Mouse (Mus musculus) cerebellum, postnatal 14 days (tissue): Measurements from ENCODE around the gene Tnf.

ENCODE experiments used
- DNase-seq, 2 experiments: peaks; one replicate each; pipeline ENCODE4 v3.0.0; 2021; ENCODE audit warnings: mixed read lengths in 2 of 2

Gene Tnf

GRCm38 (mm10) chr17:35172445-35173234 is 29.2 kb downstream of the Tnf start:
- no peak for DNase-seq

GRCm38 (mm10) chr17:35168541-35169207 is 33.1 kb downstream of the Tnf start:
- DNase-seq = peak; percentile 47 to 48

DNA sequence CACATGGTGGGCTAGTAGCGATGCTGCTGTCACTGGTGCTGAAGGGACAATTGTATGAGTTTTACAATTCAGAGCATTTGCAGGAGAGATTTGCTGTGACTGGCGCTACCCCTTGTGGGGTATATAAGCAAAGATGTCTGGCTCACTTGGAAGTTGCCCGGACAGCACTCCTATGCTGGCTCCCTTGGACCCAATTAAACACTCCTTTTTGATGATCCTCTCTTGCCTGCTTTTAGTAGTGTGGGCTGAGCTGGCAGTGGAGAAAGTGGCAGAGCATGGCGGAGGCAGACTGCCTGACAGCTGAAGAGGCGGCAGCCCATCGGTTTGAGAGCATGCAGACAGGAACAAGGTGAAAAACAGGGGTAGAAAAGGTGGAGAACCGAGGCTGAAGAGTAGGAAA is 34.0 kb downstream of the Tnf start:
- DNase-seq = no peak

DNA sequence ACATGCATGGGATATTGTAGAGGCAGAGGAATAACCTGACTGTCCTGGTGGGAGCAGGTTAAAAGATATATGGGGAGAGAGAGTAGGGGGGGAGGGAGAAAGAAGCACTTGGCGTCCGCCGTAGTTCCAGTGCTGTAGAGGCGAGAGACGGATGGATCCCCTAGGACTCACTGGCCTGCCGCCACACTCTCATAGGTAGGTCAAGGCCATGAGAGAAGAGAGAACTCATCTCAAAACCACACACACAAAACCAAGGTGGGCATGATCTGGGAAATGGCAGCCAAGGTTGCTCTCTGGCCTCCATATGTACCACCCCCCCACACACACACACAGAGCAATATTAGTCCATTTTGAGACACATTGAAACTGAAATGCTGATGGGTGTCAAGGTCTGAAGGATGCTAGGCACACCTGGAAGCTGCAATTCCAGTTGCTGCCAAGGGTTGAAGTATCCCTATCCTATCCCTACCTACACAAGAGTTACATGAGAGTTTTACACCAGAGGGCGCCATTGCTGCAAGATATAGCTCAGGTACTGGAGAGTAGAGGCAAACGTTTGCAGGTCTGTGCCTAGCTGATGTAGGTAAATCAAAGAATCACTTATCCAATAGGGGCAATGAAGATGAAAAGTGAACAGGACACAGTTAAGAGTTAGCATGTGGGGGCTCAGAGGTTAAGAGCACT is 35.3 kb downstream of the Tnf start:
- peak; percentile 83 to 87 for DNase-seq

- no peak for DNase-seq
Observed at GRCm38 (mm10) chr17:35165451-35166155, 36.2 kb downstream of the Tnf start.

GRCm38 (mm10) chr17:35164568-35165450 is 37.0 kb downstream of the Tnf start, which contains the start of gene Prrc2a:
Gene Prrc2a (minus strand): TSS chr17:35164897.
- peak; percentile 99 for DNase-seq

- DNase-seq = no peak
Observed at GRCm38 (mm10) chr17:35164218-35164567, 37.6 kb downstream of the Tnf start.

GRCm38 (mm10) chr17:35163326-35164081 is 38.3 kb downstream of the Tnf start:
- DNase-seq = no peak

DNA sequence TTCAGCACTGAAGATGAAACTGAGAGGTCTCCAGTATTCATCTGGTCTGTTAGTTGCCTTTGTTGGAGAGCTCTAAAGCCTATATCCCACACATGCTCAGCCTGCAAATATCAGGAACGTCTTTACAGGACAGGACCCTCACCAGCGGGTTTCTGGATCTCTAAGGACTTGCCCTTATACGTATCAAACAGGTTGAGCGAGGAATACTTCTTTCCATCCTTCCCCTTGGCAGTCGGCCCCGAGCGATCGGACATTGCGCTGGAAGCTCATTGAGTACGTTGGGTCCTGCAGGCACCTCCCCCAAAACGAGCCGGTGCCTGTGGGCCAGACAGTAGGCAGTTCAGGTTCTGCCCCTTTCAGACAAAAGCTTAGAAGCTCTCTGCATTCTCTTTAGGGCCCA is 39.1 kb downstream of the Tnf start:
- DNase-seq = peak; percentile 51 to 62

DNA sequence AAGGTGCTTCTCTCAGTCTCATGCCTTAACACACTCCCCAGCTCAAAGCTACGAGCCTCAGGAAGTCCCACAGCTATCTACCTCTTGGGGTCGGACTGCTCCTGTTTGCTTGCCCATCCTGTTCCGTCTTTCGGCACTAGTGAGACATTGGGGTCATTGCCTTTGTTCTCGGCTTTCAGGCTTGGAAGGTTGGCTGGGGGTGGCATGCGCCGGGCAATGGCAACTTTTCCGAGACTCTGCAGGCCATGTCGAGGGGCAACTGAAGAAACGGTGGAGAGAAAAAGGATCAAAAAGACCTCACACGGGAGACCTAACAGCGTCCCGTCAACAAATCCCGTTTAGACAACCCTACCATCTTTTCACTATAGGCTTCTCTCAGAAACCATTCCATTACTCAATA is 39.7 kb downstream of the Tnf start:
- no peak for DNase-seq

- DNase-seq = no peak
Observed at GRCm38 (mm10) chr17:35161421-35161820, 40.4 kb downstream of the Tnf start.

GRCm38 (mm10) chr17:35159638-35160037 is 42.2 kb downstream of the Tnf start:
- no peak for DNase-seq

DNA sequence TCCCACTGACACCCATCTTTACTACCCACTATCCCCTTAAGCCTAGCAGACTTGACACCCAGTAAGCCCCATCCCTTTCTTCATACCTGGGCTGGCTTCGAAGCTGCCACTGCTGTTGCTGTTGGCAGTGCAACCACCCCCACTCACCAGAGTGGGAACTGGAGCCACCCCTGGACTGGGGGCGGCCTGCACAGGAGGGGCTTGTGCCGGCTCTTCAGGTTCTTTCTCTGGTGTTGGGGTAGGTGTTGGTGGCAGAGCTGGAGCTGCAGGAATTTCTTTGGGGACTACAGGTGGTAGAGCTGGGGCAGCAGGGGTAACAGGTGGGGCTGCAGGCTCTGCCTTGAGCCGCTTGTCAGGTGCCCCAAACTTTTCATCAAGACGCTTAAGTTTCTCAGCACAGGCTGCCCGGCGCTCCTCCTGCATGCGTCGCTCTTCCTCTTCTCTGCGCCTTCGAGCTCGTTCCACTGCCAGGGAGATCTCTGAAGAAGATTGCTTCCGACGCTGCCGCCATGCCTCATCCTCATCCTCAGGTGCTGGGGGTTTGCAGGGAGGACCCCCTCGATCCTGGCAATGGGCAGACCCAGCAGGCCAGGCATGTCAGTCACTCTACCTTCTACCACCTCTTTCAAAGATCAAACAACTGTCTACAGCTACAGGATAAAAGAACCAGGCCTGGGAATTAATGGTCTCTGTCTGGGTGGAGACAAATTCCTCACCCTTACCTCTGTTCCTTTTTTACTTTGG is 42.8 kb downstream of the Tnf start:
- DNase-seq = no peak

DNA sequence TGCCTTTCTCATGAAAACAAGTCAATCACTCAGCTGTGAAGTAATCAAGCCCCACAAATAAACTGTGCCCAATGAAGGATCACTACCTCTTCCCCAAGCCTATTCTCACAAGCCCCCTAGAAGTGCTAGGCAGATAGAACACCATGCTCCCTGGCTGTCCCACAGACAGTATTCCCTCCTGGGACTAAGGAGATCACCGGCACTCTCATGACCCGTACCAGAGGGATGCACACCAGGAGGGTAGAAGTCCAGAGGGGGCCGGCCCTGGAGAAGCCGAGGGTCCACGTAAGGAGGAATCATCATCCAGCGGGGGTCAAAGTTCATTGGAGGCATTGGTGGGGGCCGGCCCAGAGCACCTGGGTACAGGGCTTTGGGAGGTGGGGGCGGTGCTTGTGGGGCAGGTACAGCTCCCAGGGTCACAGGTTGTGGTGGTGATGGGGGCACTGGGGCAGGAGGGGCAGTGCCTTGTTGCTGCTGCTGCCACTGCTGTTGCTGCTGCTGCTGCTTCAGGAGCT is 44.1 kb downstream of the Tnf start:
- no peak for DNase-seq

GRCm38 (mm10) chr17:35157254-35157653 is 44.6 kb downstream of the Tnf start:
- DNase-seq = no peak

GRCm38 (mm10) chr17:35156461-35157200 is 45.2 kb downstream of the Tnf start:
- DNase-seq = no peak

GRCm38 (mm10) chr17:35155451-35155850 is 46.4 kb downstream of the Tnf start:
- DNase-seq = no peak

DNA sequence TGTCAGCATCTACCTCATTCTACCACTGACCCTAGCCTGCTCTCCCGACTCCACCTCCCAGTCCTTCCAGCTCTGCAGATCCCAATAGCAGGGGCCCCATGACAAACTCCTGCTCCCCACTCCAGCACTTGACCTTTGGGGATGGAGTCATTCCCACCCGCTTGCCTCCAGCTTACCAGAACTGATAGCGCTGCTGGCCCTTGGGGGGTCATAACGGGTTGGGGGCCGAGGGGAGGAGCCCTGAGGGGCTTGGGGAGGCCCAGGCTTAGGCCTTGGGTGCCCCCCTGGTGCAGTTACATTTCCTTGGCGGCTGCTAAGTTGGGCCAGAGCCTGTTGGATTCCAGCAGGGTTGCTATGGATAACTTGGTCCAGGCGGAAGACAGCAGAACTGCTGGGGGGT is 47.2 kb downstream of the Tnf start:
- no peak for DNase-seq

GRCm38 (mm10) chr17:35153931-35154330 is 47.9 kb downstream of the Tnf start:
- DNase-seq = no peak

DNA sequence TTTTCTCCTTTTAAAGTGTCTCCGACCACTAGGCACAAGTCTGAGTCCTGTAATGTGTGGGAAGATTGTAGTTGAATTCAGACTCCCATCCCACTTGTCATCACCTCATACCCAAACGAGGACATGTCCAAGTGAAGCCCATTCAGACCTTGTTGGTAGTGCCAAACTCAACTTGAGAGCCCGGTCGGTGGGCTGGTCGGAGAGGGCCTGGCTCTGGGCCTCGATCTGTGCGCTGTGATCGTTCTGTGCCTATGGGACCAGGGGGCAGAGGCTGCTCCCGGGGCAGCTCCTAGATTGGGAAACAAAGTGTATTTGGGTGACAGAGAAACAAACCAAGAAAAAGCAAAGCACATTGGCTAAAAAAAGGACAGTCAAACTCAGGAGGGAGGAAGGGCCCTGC is 48.7 kb downstream of the Tnf start:
- DNase-seq = no peak
